Mouse (Mus musculus): Measurements from ENCODE around the gene Pfdn6.

DNA sequence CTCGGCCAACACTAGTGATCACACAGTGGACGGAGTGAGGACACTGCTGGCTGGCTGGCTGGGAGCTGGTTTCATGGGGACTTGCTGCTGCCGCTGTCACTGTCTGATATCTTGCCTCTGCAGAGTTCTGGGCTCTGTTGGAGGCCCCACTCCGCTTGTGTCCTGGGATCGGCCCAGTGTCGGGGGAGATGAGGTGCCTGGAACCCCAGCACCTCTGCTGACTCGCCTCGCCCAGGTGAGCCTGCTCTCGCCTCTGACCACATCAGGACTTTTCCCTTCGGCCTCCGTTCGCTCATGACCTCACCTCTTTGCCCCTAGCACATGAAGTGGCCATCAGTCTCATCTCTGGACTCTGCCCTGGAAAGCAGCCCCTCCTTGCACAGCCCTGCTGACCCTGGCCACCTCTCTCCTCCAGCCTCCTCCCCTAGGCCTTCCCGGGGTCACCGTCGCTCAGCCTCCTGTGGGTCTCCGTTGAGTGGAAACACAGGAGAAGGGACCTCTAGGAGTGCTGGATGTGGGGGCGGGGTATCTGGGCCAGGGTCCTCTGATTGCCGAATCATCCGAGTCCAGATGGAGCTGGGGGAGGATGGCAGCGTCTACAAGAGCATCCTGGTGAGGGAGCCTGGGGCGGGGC is 4.6 kb downstream of the Pfdn6 start:
- TF ChIP-seq CTCF (IDR thresholded peaks at IDR 0.05; ENCODE audit: borderline replicate concordance, control insufficient read depth, extremely low read depth, insufficient read depth, low read length, poor library complexity) (no peak), POLR2A (IDR thresholded peaks at IDR 0.05; ENCODE audit: control insufficient read depth, extremely low read depth, insufficient read depth, low read length, poor library complexity) (no peak)
